Mouse (Mus musculus) embryonic facial prominence, embryonic 11.5 days (tissue): Measurements from ENCODE around the gene Tlcd1. TPM values are rescaled to one million over a fixed set of nuclear protein-coding genes. Genes with fewer than 3 reads are reported as not detected.

Source experiments
- ATAC-seq: fragments of 200-750 bp; cut with Nextera tagmentation; replicated peaks from 2 replicates; pipeline ENCODE4 v1.8.0; 2017; ENCODE audit warnings: low read depth; ENCODE audit not compliant: insufficient number of reproducible peaks, low FRiP score, low TSS enrichment
- DNase-seq: peaks from one replicate; pipeline ENCODE4 v3.0.0-alpha.2; 2015; ENCODE audit warnings: low spot score
- H3K27ac ChIP-seq: fragments of 300-500 bp; sonication (generic); replicated peaks from 2 replicates; pipeline ENCODE4 v1.5.1; 2014; ENCODE audit warnings: mild to moderate bottlenecking, low read depth, low read length, control low read depth
- H3K27me3 ChIP-seq: fragments of 300-500 bp; sonication (generic); 2 replicates; pipeline ENCODE4 v1.6.1; 2014; ENCODE audit warnings: mild to moderate bottlenecking, low read length, moderate library complexity, mixed read lengths; ENCODE audit not compliant: control insufficient read depth, insufficient read depth
- H3K36me3 ChIP-seq: fragments of 300-500 bp; sonication (generic); replicated peaks from 2 replicates; pipeline ENCODE4 v1.6.1; 2014; ENCODE audit warnings: low read depth, mild to moderate bottlenecking, low read length, moderate library complexity, mixed read lengths; ENCODE audit not compliant: control insufficient read depth, insufficient read depth
- H3K4me1 ChIP-seq: fragments of 300-500 bp; sonication (generic); 2 replicates; pipeline ENCODE4 v1.6.1; 2014; ENCODE audit warnings: low read length, mixed read lengths; ENCODE audit not compliant: control insufficient read depth, insufficient read depth
- H3K4me2 ChIP-seq: fragments of 300-500 bp; sonication (generic); 2 replicates; pipeline ENCODE4 v1.6.1; 2014; ENCODE audit warnings: low read depth, mild to moderate bottlenecking, control low read depth, low read length, moderate library complexity
- H3K4me3 ChIP-seq: fragments of 300-500 bp; sonication (generic); 2 replicates; pipeline ENCODE4 v1.5.1; 2014; ENCODE audit warnings: low read depth, low read length, control low read depth
- H3K9ac ChIP-seq: fragments of 300-500 bp; sonication (generic); replicated peaks from 2 replicates; pipeline ENCODE4 v1.6.1; 2014; ENCODE audit warnings: mild to moderate bottlenecking, control low read depth, low read length
- H3K9me3 ChIP-seq: fragments of 300-500 bp; sonication (generic); replicated peaks from 2 replicates; pipeline ENCODE4 v1.6.1; 2016; ENCODE audit warnings: mild to moderate bottlenecking, low read length, inconsistent platforms, mixed read lengths; ENCODE audit not compliant: control insufficient read depth
- WGBS: fragments of 180-500 bp; shearing (Covaris S2); extraction: QIAGEN DNeasy Blood & Tissue Kit; methylation state at CpG from one replicate; pipeline ENCODE4 v1.1.7; 2014; 5-methylcytosine and 5-hydroxymethylcytosine counted together
- microRNA-seq: library from miRNA; unstranded; fragments of <30 nt; microRNA quantifications from one replicate; pipeline ENCODE4, GENCODE M21; 2016; ENCODE audit warnings: borderline number of aligned reads
- polyA plus RNA-seq: library from polyadenylated mRNA; unstranded; fragments of >200 nt; fragmentation: Nextera tagmentation; extraction: Ambion mirVana; gene quantifications from 2 replicates; pipeline ENCODE4 v1.2.1, GENCODE M21; 2014

The Tlcd1 gene
- polyA plus RNA-seq, 1 experiment from 2014 or later = 8.9 TPM

- Histone ChIP-seq H3K36me3 (peaks cover 26% of the 10 kb centered on the region), H3K9me3 (no peaks in the 10 kb centered on the region), H3K9ac (no peak overlapping the region), H3K4me3 (no peak overlapping the region), H3K27ac (no peak overlapping the region), H3K4me2 (no peak overlapping the region), H3K4me1 (no peaks in the 10 kb centered on the region), H3K27me3 (no peaks in the 10 kb centered on the region)
- 90% methylated on average over 4 of the region's 4 CpGs for WGBS
- ATAC-seq (no peak), DNase-seq (no peak)
Observed at GRCm38 (mm10) chr11:78223586-78223985, 47.1 kb downstream of the Tlcd1 start.

Small RNAs within 50 kb of the gene (microRNA-seq; reads per million reads assigned to microRNA genes)
- not detected for gene Mir7653

Other genes starting within 250 kb of the Tlcd1 start
- gene Sez6, start 245.9 kb upstream of the Tlcd1 start, polyA plus RNA-seq = 1.5 and 2.1 TPM in 2 replicates
- gene Phf12, start 194.0 kb upstream of the Tlcd1 start, polyA plus RNA-seq = 14.5 and 16.6 TPM in 2 replicates
- 17.3 and 19.5 TPM in 2 replicates for gene Dhrs13, start 144.4 kb upstream of the Tlcd1 start, polyA plus RNA-seq
- gene Flot2, start 138.8 kb upstream of the Tlcd1 start, polyA plus RNA-seq = 40.4 and 45.7 TPM in 2 replicates
- gene Eral1, start 96.3 kb upstream of the Tlcd1 start, polyA plus RNA-seq = 37.5 and 44.6 TPM in 2 replicates
- gene Fam222b, start 82.1 kb upstream of the Tlcd1 start, polyA plus RNA-seq = 19.0 and 22.8 TPM in 2 replicates
- gene Traf4, start 11.1 kb upstream of the Tlcd1 start, polyA plus RNA-seq = 84.9 and 91.8 TPM in 2 replicates
- gene Nek8, start within 50 bp of the Tlcd1 start, polyA plus RNA-seq = 8.6 and 8.9 TPM in 2 replicates
- gene Rpl23a, start 6.9 kb downstream of the Tlcd1 start, polyA plus RNA-seq = 1,340 and 1,370 TPM in 2 replicates
- gene Rab34, start 11.7 kb downstream of the Tlcd1 start, polyA plus RNA-seq = 139 and 140 TPM in 2 replicates
- 1.2 and 1.7 TPM in 2 replicates for gene Proca1, start 16.7 kb downstream of the Tlcd1 start, polyA plus RNA-seq
- gene Sdf2, start 69.0 kb downstream of the Tlcd1 start, polyA plus RNA-seq = 47.3 and 55.6 TPM in 2 replicates
- gene Supt6, start 69.3 kb downstream of the Tlcd1 start, polyA plus RNA-seq = 24.9 and 27.4 TPM in 2 replicates
- 59.7 and 66.9 TPM in 2 replicates for gene 2610507B11Rik, start 85.0 kb downstream of the Tlcd1 start, polyA plus RNA-seq
- 0.11 TPM in 1 of 2 replicates, not detected in the other for gene BC030499, start 114.1 kb downstream of the Tlcd1 start, polyA plus RNA-seq
- gene Spag5, start 124.8 kb downstream of the Tlcd1 start, polyA plus RNA-seq = 54.8 and 62.0 TPM in 2 replicates
- gene Aldoc, start 146.3 kb downstream of the Tlcd1 start, polyA plus RNA-seq = 2.7 and 4.6 TPM in 2 replicates
- 55.4 and 64.0 TPM in 2 replicates for gene Pigs, start 151.7 kb downstream of the Tlcd1 start, polyA plus RNA-seq
- 77.0 and 84.7 TPM in 2 replicates for gene Unc119, start 166.8 kb downstream of the Tlcd1 start, polyA plus RNA-seq
- 0.14 and 0.50 TPM in 2 replicates for gene Foxn1, start 209.8 kb downstream of the Tlcd1 start, polyA plus RNA-seq
- gene Slc13a2, start 245.5 kb downstream of the Tlcd1 start, polyA plus RNA-seq = not detected in 2 replicates